Mouse (Mus musculus): ENCODE results near the gene Gm20662. TPM values are rescaled to one million over a fixed set of nuclear protein-coding genes. Genes with fewer than 3 reads are reported as not detected.

Gm20662 gene
- total RNA-seq (2014; rRNA removed): 3.6 TPM in 1 of 2 replicates, not detected in the other
- 0.31 TPM in 1 of 2 replicates, not detected in the other for polyA plus RNA-seq (2015; fragmentation: Nextera tagmentation; extraction: Ambion mirVana)

- no peak for ATAC-seq (ENCODE audit: low FRiP score)
- no peak within 1 kb of the TSS for H3K27ac ChIP-seq (ENCODE audit: low read depth, low read length)
- H3K4me2 ChIP-seq (ENCODE audit: low read depth, low read length, poor library complexity, severe bottlenecking): no peak within 1 kb of the TSS
- no peaks in the 10 kb centered on the region for H3K27me3 ChIP-seq (ENCODE audit: insufficient read depth, low read length)
- no peaks in the 10 kb centered on the region for H3K36me3 ChIP-seq (ENCODE audit: insufficient read depth, low read length)
- 90% methylated on average over 5 of the region's 5 CpGs for WGBS
- no peaks in the 10 kb centered on the region for H3K9me3 ChIP-seq (ENCODE audit: low read length)
- no peak within 1 kb of the TSS for H3K4me3 ChIP-seq (ENCODE audit: low read depth, low read length)
- H3K4me1 ChIP-seq (ENCODE audit: insufficient read depth, low read length): no peaks in the 10 kb centered on the region
- no peak within 1 kb of the TSS; the same call in 1 of the 2 replicates for H3K9ac ChIP-seq (replicated peaks; ENCODE audit: low read length, poor library complexity, severe bottlenecking)
- TF ChIP-seq CTCF (IDR thresholded peaks at IDR 0.05): no peak
- no peak for DNase-seq (ENCODE audit: low spot score)
These were observed at the start of gene Gm20662 for GRCm38 (mm10) chr9:107996049-107996448. Gm20662 (plus strand) TSS chr9:107996349.

GRCm38 (mm10) chr9:107947241-107948194 is 48.6 kb upstream of the Gm20662 start:
- 92% methylated on average over 31 of the region's 31 CpGs for WGBS

GRCm38 (mm10) chr9:107949184-107949921 is 46.8 kb upstream of the Gm20662 start:
- DNase-seq (ENCODE audit: low spot score) (no peak), ATAC-seq (ENCODE audit: low FRiP score) (no peak)
- no peak overlapping the region for H3K27ac ChIP-seq (ENCODE audit: low read depth, low read length)
- H3K9me3 ChIP-seq (ENCODE audit: low read length): no peaks in the 10 kb centered on the region
- H3K27me3 ChIP-seq (ENCODE audit: insufficient read depth, low read length): no peaks in the 10 kb centered on the region
- 76% methylated on average over 13 of the region's 13 CpGs for WGBS
- no peak overlapping the region for H3K4me2 ChIP-seq (ENCODE audit: low read depth, low read length, poor library complexity, severe bottlenecking)
- no peak overlapping the region for H3K9ac ChIP-seq (replicated peaks; ENCODE audit: low read length, poor library complexity, severe bottlenecking)
- no peaks in the 10 kb centered on the region for H3K4me1 ChIP-seq (ENCODE audit: insufficient read depth, low read length)
- no peak overlapping the region for H3K4me3 ChIP-seq (ENCODE audit: low read depth, low read length)
- no peak for TF ChIP-seq CTCF (IDR thresholded peaks at IDR 0.05)
- H3K36me3 ChIP-seq (ENCODE audit: insufficient read depth, low read length): peaks cover 29% of the 10 kb centered on the region

More at GRCm38 (mm10) chr9:107947241-107948194, 48.6 kb upstream of the Gm20662 start:
- ATAC-seq (ENCODE audit: low FRiP score): no peak
- Histone ChIP-seq H3K9me3 (ENCODE audit: low read length) (no peaks in the 10 kb centered on the region), H3K4me1 (ENCODE audit: insufficient read depth, low read length) (no peaks in the 10 kb centered on the region), H3K4me2 (ENCODE audit: low read depth, low read length, poor library complexity, severe bottlenecking) (no peak overlapping the region), H3K27me3 (ENCODE audit: insufficient read depth, low read length) (no peaks in the 10 kb centered on the region), H3K36me3 (ENCODE audit: insufficient read depth, low read length) (peaks cover 29% of the 10 kb centered on the region), H3K27ac (ENCODE audit: low read depth, low read length) (no peak overlapping the region), H3K4me3 (ENCODE audit: low read depth, low read length) (no peak overlapping the region), H3K9ac (replicated peaks; ENCODE audit: low read length, poor library complexity, severe bottlenecking) (no peak overlapping the region)
- DNase-seq (ENCODE audit: low spot score): peak; percentile 44
- no peak for TF ChIP-seq CTCF (IDR thresholded peaks at IDR 0.05)

GRCm38 (mm10) chr9:107949922-107950235 is 46.3 kb upstream of the Gm20662 start, which contains the start of gene Traip:
Traip (plus strand) TSS chr9:107950136.
- Histone ChIP-seq H3K9me3 (ENCODE audit: low read length) (no peaks in the 10 kb centered on the region), H3K4me2 (ENCODE audit: low read depth, low read length, poor library complexity, severe bottlenecking) (peak within 1 kb of the TSS; percentile 63), H3K4me3 (ENCODE audit: low read depth, low read length) (peak within 1 kb of the TSS; percentile 49), H3K36me3 (ENCODE audit: insufficient read depth, low read length) (peaks cover 29% of the 10 kb centered on the region), H3K27ac (ENCODE audit: low read depth, low read length) (peak within 1 kb of the TSS; percentile 70), H3K4me1 (ENCODE audit: insufficient read depth, low read length) (no peaks in the 10 kb centered on the region), H3K27me3 (ENCODE audit: insufficient read depth, low read length) (no peaks in the 10 kb centered on the region), H3K9ac (replicated peaks; ENCODE audit: low read length, poor library complexity, severe bottlenecking) (peak within 1 kb of the TSS; percentile 29; the same call in 1 of the 2 replicates)
- TF ChIP-seq CTCF (IDR thresholded peaks at IDR 0.05): no peak
- WGBS: 92% methylated on average over 10 of the region's 10 CpGs
- ATAC-seq (ENCODE audit: low FRiP score): no peak
- no peak for DNase-seq (ENCODE audit: low spot score)

- Histone ChIP-seq H3K27me3 (ENCODE audit: insufficient read depth, low read length) (no peaks in the 10 kb centered on the region), H3K9me3 (ENCODE audit: low read length) (no peaks in the 10 kb centered on the region), H3K4me1 (ENCODE audit: insufficient read depth, low read length) (no peaks in the 10 kb centered on the region), H3K36me3 (ENCODE audit: insufficient read depth, low read length) (peaks cover 26% of the 10 kb centered on the region), H3K4me2 (ENCODE audit: low read depth, low read length, poor library complexity, severe bottlenecking) (peak overlapping the region; percentile 63), H3K4me3 (ENCODE audit: low read depth, low read length) (peak overlapping the region; percentile 49), H3K27ac (ENCODE audit: low read depth, low read length) (peak overlapping the region; percentile 70), H3K9ac (replicated peaks; ENCODE audit: low read length, poor library complexity, severe bottlenecking) (peak overlapping the region; percentile 29; the same call in 1 of the 2 replicates)
- DNase-seq (ENCODE audit: low spot score) (peak; percentile 95), ATAC-seq (ENCODE audit: low FRiP score) (peak; percentile 90)
- 13% methylated on average over 45 of the region's 45 CpGs for WGBS
- TF ChIP-seq CTCF (IDR thresholded peaks at IDR 0.05): no peak
These were observed 45.4 kb upstream of the Gm20662 start for GRCm38 (mm10) chr9:107950460-107951355.

All from midbrain, postnatal 0 days (tissue).